Mouse (Mus musculus) monocyte, adult 59 days (primary cell): ENCODE measurements around the gene Umod. TPM values are rescaled to one million over a fixed set of nuclear protein-coding genes. Genes with fewer than 3 reads are reported as not detected.

Source experiments
- total RNA-seq, 2 experiments: library from RNA; stranded (reverse); gene quantifications; one replicate each; pipeline ENCODE4 v1.2.4; 2023

Umod gene
- total RNA-seq = not detected

GRCm38 (mm10) chr7:119479256-119479655, at the start of gene Umod:
TSS of gene Umod (minus strand) at chr7:119479282.

GRCm38 (mm10) chr7:119523389-119523788, 44.3 kb upstream of the Umod start, which contains the start of gene Pdilt:
TSS of gene Pdilt (minus strand) at chr7:119523489.

GRCm38 (mm10) chr7:119519163-119519562, 40.1 kb upstream of the Umod start, which contains the start of gene Acsm5:
TSS of gene Acsm5 (plus strand) at chr7:119519463.

GRCm38 (mm10) chr7:119459185-119459584, 19.9 kb downstream of the Umod start, which contains the start of gene Gp2:
TSS of gene Gp2 (minus strand) at chr7:119459285.

Other genes starting within 250 kb of the Umod start
- gene Gp2, start 20.0 kb downstream of the Umod start, total RNA-seq = 1 to 10 TPM; 4.1 to 5.2 TPM
- not detected for gene Acsm5, start 40.2 kb upstream of the Umod start, total RNA-seq
- gene Pdilt, start 44.2 kb upstream of the Umod start, total RNA-seq = not detected
- not detected for gene Acsm2, start 75.1 kb upstream of the Umod start, total RNA-seq
- gene Acsm1, start 127.7 kb upstream of the Umod start, total RNA-seq = not detected
- not detected for gene Acsm4, start 210.7 kb upstream of the Umod start, total RNA-seq
- 10 to 100 TPM; 19.8 to 22.5 TPM for gene Thumpd1, start 241.5 kb upstream of the Umod start, total RNA-seq